Mouse (Mus musculus) megakaryocyte-erythroid progenitor cell, adult 5-6 weeks (primary cell): ENCODE results near the gene Adgrv1. TPM values are rescaled to one million over a fixed set of nuclear protein-coding genes. Genes with fewer than 3 reads are reported as not detected.
"Not testable (repeated sequence)": the region's sequence is repeated elsewhere in the genome, so short reads cannot be mapped to it uniquely, and the experiment has no call there.

ENCODE experiments used
- ATAC-seq: replicated peaks from 2 replicates; pipeline ENCODE4 v1.8.0; 2016; ENCODE audit warnings: mild to moderate bottlenecking, inconsistent platforms; ENCODE audit not compliant: severe bottlenecking, poor library complexity, low FRiP score, low TSS enrichment
- total RNA-seq, 2 experiments: library from RNA; stranded (forward) in 1 of 2; stranded (reverse) in 1 of 2; fragments of 200-1000, 215-1000 nt in 1 of 2; fragments of >200 nt in 1 of 2; fragmentation: Nextera tagmentation in 1 of 2; gene quantifications; 2 replicates each; pipeline ENCODE4 v1.2.3; 2014 to 2017

The Adgrv1 gene
- total RNA-seq, 2 experiments from 2014 or later = not detected

DNA sequence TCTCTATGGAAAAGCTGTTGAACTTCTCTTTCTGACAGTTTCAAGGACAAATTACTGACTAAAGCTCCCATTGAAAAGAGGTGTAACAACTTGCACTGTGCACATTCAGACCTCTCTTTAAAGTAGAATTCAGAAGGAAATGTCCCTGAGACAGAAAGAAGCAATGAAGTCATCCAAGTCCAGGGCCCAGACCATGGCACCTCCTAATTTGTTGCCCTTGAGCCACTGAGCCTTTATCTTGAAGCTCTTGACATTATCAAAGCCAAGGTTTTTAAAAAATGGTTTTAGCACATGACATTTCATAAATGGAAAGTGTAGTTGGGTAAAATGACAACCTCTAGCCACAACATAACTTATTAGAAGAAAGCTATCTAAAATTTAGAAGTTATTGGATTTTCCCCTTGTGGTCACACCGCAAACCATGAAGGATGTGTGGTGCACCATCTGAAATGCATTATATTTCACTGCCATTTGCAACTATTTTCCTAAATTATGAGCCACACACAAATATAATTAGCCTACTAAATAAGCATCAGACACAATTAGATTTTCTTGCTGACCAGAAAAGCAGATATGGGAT, 352.2 kb downstream of the Adgrv1 start:
- ATAC-seq = no peak

DNA sequence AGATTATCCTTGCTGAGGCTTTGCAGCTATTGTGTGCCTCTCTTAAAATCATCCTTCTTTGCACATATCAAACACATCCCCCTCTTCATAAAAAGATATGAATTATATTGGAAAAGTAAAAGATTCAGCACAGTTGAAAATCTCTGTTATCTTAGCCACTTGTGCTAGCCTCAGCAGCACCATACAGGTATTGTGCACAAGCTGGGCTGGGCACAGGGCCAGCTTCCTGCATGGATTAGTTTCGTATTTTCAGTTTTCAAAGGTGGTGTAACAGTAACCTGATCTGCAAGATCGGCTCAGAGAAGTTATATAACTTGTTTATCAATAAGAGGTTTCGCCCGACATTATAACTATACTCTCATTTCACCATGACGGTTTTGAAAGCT, 353.6 kb downstream of the Adgrv1 start:
- ATAC-seq = no peak

DNA sequence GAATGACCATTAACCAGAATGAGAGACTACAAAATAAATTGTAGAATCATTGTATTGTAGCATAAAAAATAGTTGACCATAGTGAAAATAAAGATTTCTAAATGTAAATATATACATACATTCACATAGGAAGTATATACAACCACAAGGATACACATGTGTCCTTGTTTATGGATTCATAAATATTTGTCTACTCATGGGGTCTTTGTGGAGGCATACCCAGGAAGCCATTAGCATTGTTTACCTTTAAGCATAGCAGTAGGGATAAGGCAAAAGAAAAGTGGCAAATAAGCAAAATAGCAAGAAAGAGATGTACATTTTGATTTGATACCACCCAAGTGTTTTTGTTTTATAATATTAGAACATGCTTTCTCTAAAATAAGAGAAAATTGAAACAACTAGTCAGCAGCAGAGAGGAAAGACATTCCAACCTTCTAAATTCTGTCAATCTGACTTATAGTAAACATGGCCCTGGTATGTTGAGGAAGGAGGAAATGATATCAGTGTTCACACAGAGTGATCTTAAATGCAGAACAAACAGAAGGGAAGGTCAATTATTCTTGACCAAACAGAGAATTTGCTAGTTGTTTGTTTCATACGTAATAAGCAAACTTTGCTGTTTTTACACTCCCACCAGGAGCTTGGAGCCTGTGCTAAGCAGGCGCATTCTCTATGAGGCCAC, 354.1 kb downstream of the Adgrv1 start:
- ATAC-seq = no peak

DNA sequence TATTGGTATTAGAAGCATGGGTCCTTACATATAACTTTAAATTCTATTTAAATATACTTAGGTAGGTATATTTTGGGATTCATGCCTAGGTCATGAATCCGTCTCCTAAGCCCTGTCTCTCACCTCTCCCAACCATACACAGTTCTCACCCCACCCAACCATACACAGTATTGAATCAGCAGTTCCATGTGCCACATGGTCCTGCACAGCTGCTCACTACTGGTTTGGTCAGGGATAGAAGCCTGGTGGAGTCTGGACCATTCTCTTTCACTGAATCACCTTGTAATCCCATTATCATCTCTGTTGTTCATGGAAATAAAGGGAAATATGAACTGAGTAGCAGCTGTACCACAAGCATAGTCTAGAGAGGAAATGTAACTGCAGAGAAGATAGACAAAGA, 359.1 kb downstream of the Adgrv1 start:
- no peak for ATAC-seq

DNA sequence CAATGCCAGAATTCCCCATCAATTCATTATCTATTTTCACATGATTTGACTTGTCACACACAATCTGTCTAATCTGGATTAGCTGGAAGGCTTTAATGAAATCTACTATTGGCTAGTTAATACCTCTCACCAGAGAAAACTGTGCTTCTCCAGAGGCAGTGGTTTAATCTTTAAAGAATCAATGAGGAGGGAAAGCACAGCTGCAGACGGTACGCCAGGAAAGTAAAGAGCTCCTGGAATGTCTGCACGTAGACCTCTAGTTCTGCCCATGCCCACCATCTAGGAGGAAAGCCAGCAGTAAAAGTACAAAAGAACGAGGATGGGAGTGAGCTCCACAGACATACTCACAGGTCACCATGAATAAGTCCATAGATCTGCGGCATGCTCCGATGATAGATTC, 362.6 kb downstream of the Adgrv1 start:
- ATAC-seq = no peak

DNA sequence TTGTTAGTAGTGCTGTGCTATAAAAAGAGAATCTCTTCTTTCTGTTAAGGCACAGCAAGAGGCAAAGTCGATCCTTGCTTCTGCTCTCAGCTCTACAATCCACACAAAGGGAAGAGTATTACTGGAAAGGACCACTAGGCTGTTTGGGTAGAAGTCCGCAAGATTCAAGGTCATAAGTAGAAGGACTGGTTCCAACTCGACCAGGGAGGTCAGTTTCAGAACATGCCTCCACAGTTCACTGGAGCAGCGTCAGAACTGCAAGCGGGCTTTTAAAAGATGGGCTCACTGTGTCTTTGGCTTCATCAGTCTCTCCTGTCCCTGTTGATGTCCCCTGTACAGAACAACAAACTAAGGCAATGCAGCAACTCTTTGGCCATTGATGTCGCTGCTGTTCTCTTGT, 363.9 kb downstream of the Adgrv1 start:
- ATAC-seq = no peak

DNA sequence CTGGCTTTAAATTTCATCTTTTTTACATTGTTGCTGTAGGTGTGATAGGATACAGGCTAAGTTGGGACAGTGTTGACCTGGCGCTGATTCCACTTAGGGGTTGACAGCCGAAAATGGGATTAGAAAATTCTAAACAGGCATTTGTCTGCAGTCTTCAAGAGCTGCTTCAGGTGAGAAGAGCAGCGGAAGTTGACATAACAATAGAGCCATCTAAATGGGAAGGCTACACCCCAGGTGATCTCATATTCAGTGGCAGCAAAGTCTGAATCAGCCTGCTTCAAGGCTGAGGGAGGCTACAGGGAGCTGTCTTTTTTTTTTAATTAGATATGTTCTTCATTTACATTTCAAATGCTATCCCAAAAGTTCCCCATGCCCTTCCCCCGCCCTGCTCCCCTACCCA, 365.5 kb downstream of the Adgrv1 start:
- ATAC-seq = not testable (repeated sequence)

DNA sequence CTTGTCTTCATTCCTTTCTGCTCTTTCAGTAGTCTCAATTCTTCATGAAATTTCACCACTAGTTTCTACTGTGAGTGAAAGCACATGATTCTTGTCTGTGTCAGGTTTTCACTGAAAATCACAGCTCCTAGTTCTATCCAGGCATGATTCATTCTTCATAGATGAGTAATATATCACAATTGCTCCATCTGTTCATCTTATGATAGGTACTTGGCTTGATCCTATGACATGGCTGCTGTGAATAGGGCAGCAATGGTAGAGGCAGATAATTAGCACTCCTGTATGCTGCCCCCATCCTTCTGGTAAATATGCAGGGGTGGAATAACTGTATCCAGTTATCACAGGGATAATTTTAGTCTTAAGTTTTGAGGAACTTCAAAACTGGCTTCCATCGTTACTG, 368.5 kb downstream of the Adgrv1 start:
- no peak for ATAC-seq

DNA sequence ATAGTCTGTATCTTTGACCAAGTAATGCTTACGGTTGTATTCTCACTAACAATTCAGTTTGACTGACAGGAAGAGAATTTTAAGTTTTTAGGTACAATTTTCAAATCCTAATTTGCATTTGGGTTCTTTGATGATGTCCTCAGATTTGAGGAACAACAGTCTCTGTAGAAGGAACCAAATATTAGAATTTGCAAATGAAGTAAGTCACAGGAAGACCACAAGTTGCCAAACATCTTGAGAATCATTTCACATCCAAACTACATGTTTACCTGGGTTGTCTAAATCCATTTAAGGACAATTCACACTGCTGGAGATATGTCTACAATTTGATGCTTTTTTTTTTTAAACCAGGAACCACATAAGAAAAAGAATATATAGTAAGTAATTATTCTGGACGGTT, 391.8 kb downstream of the Adgrv1 start:
- no peak for ATAC-seq

DNA sequence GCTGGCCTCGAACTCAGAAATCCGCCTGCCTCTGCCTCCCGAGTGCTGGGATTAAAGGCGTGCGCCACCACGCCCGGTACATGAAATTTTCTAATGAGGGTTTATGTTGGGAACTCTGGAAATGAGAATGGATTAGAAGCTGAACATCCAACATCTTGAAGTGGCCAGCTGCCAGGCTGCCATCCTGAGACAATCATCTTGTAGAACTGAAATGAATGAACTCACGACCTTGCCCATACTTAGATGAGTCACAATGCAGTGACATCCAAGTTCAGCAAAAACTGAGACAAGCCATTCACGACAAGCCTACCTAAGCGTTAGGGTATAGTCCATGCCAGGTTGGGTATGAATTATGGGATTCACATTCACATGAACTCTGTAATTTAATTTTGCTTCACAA, 393.1 kb downstream of the Adgrv1 start:
- ATAC-seq = no peak

DNA sequence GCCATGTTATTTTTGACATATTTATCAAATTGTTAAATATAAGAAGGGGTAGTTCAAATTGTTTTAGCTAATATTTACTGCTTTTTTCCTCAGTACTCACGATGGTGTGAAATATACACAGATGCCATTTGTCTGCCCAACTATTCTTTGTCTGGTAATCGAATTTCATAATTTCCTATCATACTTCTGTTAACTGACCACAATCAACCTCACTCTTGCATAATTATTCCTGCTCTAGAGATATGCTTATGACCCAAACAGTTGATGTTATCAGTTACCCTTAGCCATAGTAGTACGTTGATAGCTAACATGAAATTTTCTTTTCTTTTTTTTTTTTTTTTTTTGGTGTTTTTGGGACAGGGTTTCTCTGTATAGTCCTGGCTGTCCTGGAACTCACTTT, 393.5 kb downstream of the Adgrv1 start:
- ATAC-seq = no peak

DNA sequence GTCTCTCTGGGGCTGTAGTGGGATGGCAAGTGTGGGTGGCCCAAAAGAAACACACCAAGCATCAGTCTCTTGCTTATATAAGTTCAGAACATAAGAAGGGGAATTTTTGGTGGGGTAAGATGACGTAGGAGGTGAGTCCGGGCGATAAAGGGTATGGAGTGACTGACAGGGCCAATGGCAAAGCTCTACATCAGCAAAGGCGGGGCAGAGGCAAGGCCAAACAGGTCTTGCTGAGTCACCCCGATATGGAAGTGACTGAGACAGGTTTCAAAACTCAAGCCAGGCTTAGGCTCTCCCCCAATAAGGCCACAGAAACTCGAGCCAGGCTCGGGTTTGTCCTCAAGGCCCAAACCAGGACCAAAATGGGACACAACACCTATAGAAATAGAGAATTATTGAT, 394.1 kb downstream of the Adgrv1 start:
- no peak for ATAC-seq

DNA sequence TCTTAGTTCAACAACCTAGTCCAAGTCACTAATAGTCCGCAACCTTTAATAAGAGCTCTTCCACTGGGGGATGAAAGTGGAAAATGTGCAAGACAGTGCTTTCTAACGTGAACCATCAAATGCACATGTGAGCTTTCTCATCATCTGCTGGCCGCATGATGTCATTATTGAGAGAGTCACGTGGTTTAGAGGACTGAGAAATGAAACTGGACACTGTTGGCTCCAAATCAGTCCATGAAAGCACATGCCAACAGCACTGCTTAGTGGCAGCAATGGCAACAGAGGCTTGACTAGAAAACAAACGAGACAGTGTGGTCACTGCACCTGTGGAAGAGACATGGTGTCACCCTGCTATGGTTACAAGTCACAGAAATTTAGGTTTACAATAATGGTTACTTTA, 395.0 kb downstream of the Adgrv1 start:
- no peak for ATAC-seq

DNA sequence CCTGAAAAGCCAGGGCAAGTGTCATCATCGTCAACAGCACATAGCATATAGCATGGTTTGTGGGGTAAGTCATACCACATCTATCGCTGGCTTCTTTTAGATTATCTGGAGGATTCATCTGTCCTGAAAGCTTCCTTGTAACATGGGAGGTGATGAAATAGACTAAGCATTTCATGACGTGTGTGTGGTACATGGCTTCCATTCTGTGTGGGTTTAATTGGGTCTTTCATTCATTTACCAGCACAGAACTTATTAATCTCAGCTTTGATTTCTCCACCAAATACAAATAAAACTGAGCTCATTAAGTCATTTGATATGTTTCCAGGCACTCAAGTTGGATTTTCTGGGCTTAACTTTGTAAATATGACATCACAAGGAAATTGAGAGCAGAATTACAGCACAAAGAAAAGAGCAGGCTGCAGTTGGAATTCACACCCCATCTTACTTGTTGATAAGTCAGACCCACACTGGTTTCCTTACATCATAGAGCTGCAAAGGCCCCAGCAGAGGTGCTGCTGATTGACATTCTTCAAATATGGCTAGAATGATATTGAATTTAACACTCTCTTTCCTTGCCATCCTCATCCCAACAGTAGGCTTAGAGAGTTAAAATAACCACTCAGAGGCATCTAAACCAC, 396.1 kb downstream of the Adgrv1 start:
- no peak for ATAC-seq

DNA sequence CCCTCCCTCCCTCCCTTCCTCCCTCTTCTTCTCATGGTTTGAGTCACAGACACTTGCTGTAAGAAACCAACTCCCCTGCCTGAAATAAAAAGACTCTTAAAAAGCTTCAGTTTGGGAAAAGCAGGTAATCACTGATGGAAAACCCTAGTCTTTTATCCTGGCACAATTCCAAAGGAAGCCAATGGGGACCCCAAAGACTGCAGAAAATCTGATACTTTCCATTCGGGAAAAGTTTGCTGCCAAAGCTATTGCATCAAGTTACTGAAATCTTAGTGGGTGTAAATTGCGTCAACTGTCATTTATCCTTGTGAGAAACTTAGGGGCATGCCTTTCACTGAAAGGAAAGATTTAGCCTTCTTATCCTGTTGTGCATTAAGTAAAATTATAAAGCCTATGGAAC, 398.9 kb downstream of the Adgrv1 start:
- no peak for ATAC-seq

DNA sequence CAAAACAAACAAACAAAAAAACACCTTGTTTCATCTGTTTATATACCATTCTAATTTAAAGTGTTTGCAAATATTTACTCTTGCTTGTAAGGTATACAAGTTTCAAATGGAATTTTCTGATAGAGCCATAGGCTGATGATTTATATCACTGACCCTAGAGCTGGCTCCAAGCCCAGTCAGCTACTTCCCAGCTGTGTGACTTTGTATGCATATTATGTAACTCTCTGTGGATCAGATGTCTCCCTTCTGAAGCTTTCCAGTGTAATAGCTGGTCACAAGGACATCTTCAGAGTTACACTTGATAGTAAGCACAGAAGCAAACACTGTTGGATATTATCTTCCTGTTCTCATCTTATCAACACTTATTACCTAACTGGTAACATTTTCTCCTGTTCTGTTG, 400.1 kb downstream of the Adgrv1 start:
- no peak for ATAC-seq

DNA sequence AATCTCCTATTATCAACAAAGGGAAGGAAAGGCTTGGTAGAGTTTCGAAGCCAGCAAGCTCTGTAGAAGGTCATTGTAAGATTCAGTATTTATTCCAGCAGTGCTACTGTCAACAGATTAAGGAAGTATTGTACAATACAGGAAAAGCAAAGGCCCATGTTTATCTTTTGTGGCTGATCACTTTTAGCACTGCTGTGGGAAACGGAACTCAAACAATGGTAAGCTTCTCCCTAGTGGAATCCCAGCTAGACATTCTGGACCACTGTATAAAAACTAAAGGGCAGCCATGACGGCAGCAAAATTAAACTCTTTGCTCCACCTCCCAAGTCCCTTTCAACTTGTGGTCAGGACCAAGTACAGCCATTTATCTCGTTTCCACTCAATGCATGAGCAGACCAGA, 402.8 kb downstream of the Adgrv1 start:
- ATAC-seq = no peak

DNA sequence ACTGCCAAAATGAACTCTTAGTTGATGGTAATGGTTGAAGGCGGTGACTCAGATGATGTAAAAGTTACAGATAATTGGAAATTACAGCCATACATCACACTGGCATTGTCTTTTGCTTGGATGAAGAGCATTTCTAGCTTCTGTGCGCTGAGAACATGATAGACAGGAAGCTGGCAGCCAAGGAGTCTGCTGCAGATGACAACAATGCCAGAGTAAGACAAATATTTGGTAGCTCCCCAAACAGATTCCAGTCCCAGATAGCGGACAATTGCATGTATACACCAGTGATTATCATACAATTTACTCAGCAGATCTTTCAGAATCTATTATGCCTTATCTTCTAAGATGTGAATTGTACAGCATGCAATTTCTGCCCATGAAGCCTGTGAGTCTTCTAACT, 409.2 kb downstream of the Adgrv1 start:
- ATAC-seq = no peak

DNA sequence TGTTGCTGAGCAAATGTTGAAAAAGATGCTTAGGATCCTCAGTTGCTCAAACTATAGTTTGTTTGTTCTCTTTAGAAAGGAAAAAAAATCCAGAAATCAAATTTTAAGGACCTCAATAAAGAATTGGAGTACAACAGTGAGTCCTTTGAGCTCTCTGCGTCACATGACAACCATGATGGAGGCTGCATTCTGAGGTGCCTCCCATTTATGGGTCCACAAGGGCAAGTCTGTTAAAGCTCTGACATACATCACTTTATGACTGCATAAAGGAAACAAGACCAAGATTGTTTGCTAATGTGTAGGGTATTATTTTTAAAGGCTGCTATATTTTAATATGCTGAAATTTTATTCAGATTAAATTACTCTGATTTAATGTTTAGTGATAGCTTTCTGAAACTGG, 410.6 kb downstream of the Adgrv1 start:
- ATAC-seq = no peak

DNA sequence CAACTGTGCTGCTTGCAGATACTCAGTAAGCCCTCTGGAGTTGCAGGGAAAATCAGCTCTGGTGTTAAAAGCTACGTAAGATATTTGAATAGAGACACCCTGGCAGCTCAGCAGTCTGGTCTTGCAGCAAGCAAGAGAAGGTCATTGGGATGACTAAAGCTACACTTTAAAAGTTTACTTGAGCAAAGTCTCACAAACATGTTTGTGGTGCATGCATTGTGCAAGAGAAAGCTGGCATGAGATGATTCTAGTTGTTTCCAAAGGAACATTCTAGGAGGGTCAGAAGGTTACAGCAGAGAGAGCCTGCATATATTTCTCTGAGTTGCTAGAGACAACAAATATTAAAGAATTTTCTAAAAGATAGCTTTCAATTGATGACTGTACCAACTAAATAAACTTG, 421.5 kb downstream of the Adgrv1 start:
- no peak for ATAC-seq

DNA sequence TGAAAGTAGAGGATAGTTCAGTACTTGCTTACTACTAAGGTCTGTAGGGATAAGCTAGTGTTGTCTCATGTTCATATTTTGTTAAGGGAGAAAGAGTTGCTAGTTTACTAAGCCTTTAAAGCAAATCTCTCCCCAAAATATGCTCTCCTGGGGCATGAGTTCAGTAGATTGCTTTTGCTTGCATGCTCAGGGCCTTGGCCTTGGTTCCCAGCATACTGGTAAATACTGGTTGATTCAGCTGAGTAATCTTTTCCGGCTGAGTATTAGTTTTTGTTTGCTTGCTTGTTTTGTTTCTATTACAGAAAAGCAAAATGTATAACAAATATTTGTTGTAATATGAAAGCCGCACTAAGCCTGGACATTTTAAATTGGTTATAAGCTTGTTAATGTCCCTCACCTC, 422.4 kb downstream of the Adgrv1 start:
- ATAC-seq = no peak
